Mouse (Mus musculus) kidney, embryonic 15.5 days (tissue): ENCODE measurements at regions not wholly inside any gene's neighbourhood (a gene's known extent, or its start where the extent isn't known, plus 50 kb on each side); places are given as distances from the start of the nearest gene placed in this dataset.

Source experiments
- ATAC-seq: fragments of 200-750 bp; cut with Nextera tagmentation; replicated peaks from 2 replicates; pipeline ENCODE4 v1.8.0; 2017; ENCODE audit warnings: moderate TSS enrichment; ENCODE audit not compliant: low FRiP score
- H3K27ac ChIP-seq: fragments of 300-500 bp; sonication (generic); 2 replicates; pipeline ENCODE4 v1.5.1; 2015; ENCODE audit warnings: mild to moderate bottlenecking, inconsistent platforms
- H3K27me3 ChIP-seq: fragments of 300-500 bp; sonication (generic); 2 replicates; pipeline ENCODE4 v1.6.1; 2015; ENCODE audit warnings: inconsistent platforms
- H3K36me3 ChIP-seq: fragments of 300-500 bp; sonication (generic); 2 replicates; pipeline ENCODE4 v1.6.1; 2015; ENCODE audit warnings: inconsistent platforms
- H3K4me1 ChIP-seq: fragments of 300-500 bp; sonication (generic); 2 replicates; pipeline ENCODE4 v1.6.1; 2015; ENCODE audit warnings: inconsistent platforms
- H3K4me2 ChIP-seq: fragments of 300-500 bp; sonication (generic); 2 replicates; pipeline ENCODE4 v1.6.1; 2015; ENCODE audit warnings: moderate library complexity, mild to moderate bottlenecking, inconsistent platforms
- H3K4me3 ChIP-seq: fragments of 300-500 bp; sonication (generic); replicated peaks from 2 replicates; pipeline ENCODE4 v1.5.1; 2015; ENCODE audit warnings: mild to moderate bottlenecking, inconsistent platforms
- H3K9ac ChIP-seq: fragments of 300-500 bp; sonication (generic); 2 replicates; pipeline ENCODE4 v1.6.1; 2015; ENCODE audit warnings: mild to moderate bottlenecking, inconsistent platforms
- H3K9me3 ChIP-seq: fragments of 300-500 bp; sonication (generic); replicated peaks from 2 replicates; pipeline ENCODE4 v1.6.1; 2016; ENCODE audit warnings: inconsistent platforms
- WGBS: fragments of 180-500 bp; shearing (Covaris S2); methylation state at CpG from one replicate; pipeline ENCODE4 v1.1.7; 2015; ENCODE audit warnings: mixed read lengths; 5-methylcytosine and 5-hydroxymethylcytosine counted together

- Histone ChIP-seq H3K27ac (peak overlapping the region; percentile 41), H3K36me3 (no peaks in the 10 kb centered on the region), H3K9ac (no peak overlapping the region), H3K4me1 (peaks cover 26% of the 10 kb centered on the region), H3K9me3 (peaks cover 10% of the 10 kb centered on the region), H3K4me3 (no peak overlapping the region), H3K27me3 (no peaks in the 10 kb centered on the region), H3K4me2 (no peak overlapping the region)
- 0 out of 2 replicates have a peak, but pooled peaks have one; percentile 54 for ATAC-seq
- 48% methylated on average over 1 of the region's 1 CpGs for WGBS
These were observed 201.2 kb upstream of the Ncam1 start for GRCm38 (mm10) chr9:49999970-50000369.

GRCm38 (mm10) chr9:49998101-49998500 is 199.4 kb upstream of the Ncam1 start:
- Histone ChIP-seq H3K4me2 (no peak overlapping the region), H3K4me3 (no peak overlapping the region), H3K9me3 (peaks cover 12% of the 10 kb centered on the region), H3K9ac (no peak overlapping the region), H3K27me3 (no peaks in the 10 kb centered on the region), H3K4me1 (peaks cover 22% of the 10 kb centered on the region), H3K27ac (no peak overlapping the region), H3K36me3 (no peaks in the 10 kb centered on the region)
- 49% methylated on average over 3 of the region's 3 CpGs for WGBS
- ATAC-seq = no peak

- Histone ChIP-seq H3K27me3 (no peaks in the 10 kb centered on the region), H3K4me3 (no peak overlapping the region), H3K36me3 (no peaks in the 10 kb centered on the region), H3K9me3 (no peaks in the 10 kb centered on the region), H3K4me2 (peak overlapping the region; percentile 30; the same call in 1 of the 2 replicates), H3K9ac (no peak overlapping the region), H3K27ac (peak overlapping the region; percentile 66), H3K4me1 (peaks cover 24% of the 10 kb centered on the region)
- ATAC-seq = peak; percentile 90
- WGBS = 47% methylated on average over 14 of the region's 14 CpGs
These were observed 190.9 kb upstream of the Ncam1 start for GRCm38 (mm10) chr9:49989464-49990271.

GRCm38 (mm10) chr9:49988064-49988463 is 189.3 kb upstream of the Ncam1 start:
- peaks cover 24% of the 10 kb centered on the region for H3K4me1 ChIP-seq
- no peak overlapping the region for H3K9ac ChIP-seq
- no peaks in the 10 kb centered on the region for H3K36me3 ChIP-seq
- WGBS = 18% methylated on average over 5 of the region's 5 CpGs
- 0 out of 2 replicates have a peak, but pooled peaks have one; percentile 18 for ATAC-seq
- no peak overlapping the region for H3K4me3 ChIP-seq
- no peak overlapping the region for H3K4me2 ChIP-seq
- H3K27ac ChIP-seq = peak overlapping the region; percentile 75; the same call in 1 of the 2 replicates
- no peaks in the 10 kb centered on the region for H3K9me3 ChIP-seq
- H3K27me3 ChIP-seq = no peaks in the 10 kb centered on the region

GRCm38 (mm10) chr9:49987481-49987880 is 188.8 kb upstream of the Ncam1 start:
- Histone ChIP-seq H3K4me3 (no peak overlapping the region), H3K4me2 (no peak overlapping the region), H3K36me3 (no peaks in the 10 kb centered on the region), H3K9me3 (no peaks in the 10 kb centered on the region), H3K27ac (0 out of 2 replicates have a peak overlapping the region, but pooled peaks have one; percentile 5), H3K4me1 (peaks cover 24% of the 10 kb centered on the region), H3K27me3 (no peaks in the 10 kb centered on the region), H3K9ac (no peak overlapping the region)
- no peak for ATAC-seq

DNA sequence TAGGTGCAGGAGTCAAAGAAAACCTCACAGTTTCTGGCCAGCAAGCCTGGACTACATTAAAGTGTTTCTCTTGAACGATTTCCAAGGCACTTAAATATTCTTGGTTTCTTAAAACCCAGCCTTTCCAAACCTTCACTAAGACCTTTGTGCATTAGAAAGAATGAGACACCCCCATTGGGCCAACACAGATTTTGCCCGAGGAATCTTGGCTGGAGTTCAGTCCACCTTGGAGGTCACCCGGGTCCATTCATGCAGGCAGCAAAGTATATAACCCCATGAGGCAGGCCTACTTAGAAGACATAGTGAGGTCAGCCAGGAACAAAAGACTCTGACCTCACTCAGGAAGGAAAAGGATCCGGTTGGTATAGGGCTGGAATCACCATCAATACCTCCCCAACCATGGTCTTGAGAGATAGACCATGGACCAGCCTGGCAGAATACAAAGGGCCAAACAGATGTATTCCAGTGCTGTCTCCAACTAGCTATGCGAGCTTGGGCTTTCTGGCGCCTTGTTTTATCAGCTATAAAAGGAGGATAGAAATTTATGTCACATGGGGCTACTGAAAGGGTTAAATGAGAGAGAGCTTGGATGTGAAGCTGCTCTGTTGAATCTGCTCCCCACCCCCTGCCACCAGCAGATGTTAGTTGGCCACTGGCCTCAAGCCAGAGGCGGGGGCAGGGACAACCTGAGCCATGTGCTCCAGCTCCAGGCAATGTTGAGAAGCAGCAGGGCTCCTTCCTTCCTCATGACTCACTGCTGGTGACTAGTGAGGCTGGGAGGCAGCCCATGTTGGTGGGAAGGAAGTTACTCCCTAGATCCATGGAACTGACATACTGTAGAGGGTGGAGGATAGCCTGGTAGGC is 181.9 kb upstream of the Ncam1 start:
- Histone ChIP-seq H3K4me1 (peaks cover 30% of the 10 kb centered on the region), H3K4me2 (no peak overlapping the region), H3K4me3 (no peak overlapping the region), H3K9ac (no peak overlapping the region), H3K36me3 (no peaks in the 10 kb centered on the region), H3K27ac (peak overlapping the region; percentile 47), H3K27me3 (no peaks in the 10 kb centered on the region), H3K9me3 (no peaks in the 10 kb centered on the region)
- 37% methylated on average over 7 of the region's 7 CpGs for WGBS
- ATAC-seq = peak; percentile 76

DNA sequence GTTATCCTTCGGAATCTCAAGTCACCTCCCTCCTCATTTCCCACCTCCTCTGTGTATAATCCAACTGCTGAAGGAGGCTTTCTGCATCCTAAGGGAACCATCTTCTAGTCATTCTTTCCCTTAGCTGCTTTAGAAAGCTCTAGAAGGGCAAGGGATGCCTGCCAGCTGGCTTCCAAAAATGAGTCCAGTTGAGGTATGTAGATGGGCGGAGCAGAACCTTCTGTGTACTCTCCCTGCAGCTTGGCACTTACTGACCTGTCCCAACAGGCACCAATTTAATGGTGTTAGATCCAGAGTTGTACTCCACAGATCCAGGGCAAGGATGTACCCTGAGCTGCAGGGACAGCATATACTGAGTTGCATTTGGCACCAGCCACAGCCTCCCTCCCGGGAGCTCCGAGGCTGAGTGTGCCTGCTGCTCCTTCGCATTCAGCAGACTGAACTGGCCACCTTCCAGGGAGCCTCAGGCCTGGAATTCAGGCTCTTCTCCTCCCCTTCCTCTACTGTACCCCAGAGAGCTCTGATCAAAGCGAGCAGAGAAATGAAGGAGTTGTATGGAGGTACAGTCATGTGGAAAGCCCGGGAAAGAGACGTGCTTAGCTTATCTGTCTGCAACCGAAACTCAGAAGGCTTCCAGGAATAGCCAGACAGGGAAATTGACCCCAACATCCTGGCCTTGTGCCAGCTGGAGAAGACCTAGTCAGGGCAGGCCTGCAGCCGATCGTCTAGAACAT is 177.4 kb upstream of the Ncam1 start:
- peak overlapping the region; percentile 14 for H3K4me2 ChIP-seq
- WGBS = 21% methylated on average over 11 of the region's 11 CpGs
- no peaks in the 10 kb centered on the region for H3K9me3 ChIP-seq
- no peak overlapping the region for H3K4me3 ChIP-seq
- no peak overlapping the region for H3K9ac ChIP-seq
- H3K27me3 ChIP-seq = no peaks in the 10 kb centered on the region
- peaks cover 28% of the 10 kb centered on the region for H3K4me1 ChIP-seq
- peak overlapping the region; percentile 63 for H3K27ac ChIP-seq
- H3K36me3 ChIP-seq = no peaks in the 10 kb centered on the region
- peak; percentile 74 for ATAC-seq

GRCm38 (mm10) chr9:49973974-49974495 is 175.3 kb upstream of the Ncam1 start:
- Histone ChIP-seq H3K36me3 (no peaks in the 10 kb centered on the region), H3K4me3 (no peak overlapping the region), H3K9me3 (no peaks in the 10 kb centered on the region), H3K27ac (no peak overlapping the region), H3K27me3 (no peaks in the 10 kb centered on the region), H3K9ac (no peak overlapping the region), H3K4me2 (no peak overlapping the region), H3K4me1 (peaks cover 13% of the 10 kb centered on the region)
- 85% methylated on average over 5 of the region's 5 CpGs for WGBS
- no peak for ATAC-seq

DNA sequence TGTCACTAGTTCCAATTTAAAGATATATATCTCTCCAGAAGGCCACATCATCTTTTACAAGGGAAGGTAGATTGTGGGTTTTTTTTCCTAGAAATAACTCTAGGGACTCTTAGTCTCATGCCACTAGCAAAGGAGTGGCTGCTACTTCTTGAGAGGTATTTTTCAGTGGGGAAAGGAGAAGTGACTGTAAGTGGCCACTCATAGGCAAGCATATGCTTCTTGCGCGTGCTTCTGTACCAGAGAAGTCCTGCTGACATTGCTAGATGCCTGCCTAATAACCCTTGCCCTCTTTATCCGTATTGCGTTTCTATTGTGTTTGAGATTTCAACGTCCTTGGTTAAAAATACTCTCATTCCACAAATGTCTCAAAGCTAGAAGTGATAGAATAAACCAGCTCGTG is 170.7 kb upstream of the Ncam1 start:
- WGBS = 78% methylated on average over 6 of the region's 6 CpGs
- H3K9me3 ChIP-seq = no peaks in the 10 kb centered on the region
- no peak overlapping the region for H3K4me2 ChIP-seq
- no peaks in the 10 kb centered on the region for H3K36me3 ChIP-seq
- 0 out of 2 replicates have a peak, but pooled peaks cover 3% of the 10 kb centered on the region for H3K4me1 ChIP-seq
- no peak overlapping the region for H3K4me3 ChIP-seq
- H3K27me3 ChIP-seq = no peaks in the 10 kb centered on the region
- no peak overlapping the region for H3K27ac ChIP-seq
- ATAC-seq = no peak
- H3K9ac ChIP-seq = no peak overlapping the region

- 85% methylated on average over 4 of the region's 4 CpGs for WGBS
These were observed 165.9 kb upstream of the Ncam1 start for GRCm38 (mm10) chr9:49964666-49965065.

DNA sequence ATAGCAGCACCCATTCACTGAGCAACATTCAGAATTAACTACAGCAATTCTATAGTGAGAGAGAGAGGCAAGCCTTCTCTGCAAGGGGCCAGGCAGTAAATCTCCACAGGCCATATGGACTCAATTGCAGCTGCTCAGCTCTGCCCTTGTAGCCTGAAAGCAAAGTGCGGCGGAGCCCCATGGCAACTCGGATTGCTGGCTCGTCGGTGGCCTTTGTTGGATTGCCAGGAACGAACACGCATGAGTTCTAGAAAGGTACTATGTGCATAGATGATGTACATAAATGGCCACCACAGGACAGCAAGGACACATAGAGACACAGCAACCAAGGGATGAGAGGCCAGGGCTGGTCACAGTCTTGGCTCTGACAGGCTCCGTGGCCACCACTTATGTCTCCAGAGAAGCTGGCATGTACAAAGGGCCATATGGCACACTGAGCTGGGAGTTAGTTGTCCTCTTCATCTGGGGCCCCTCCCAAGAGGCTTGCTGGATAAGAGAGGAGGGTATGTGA is 163.9 kb upstream of the Ncam1 start:
- Histone ChIP-seq H3K9me3 (no peaks in the 10 kb centered on the region), H3K4me3 (no peak overlapping the region), H3K27ac (peak overlapping the region; percentile 61), H3K36me3 (no peaks in the 10 kb centered on the region), H3K4me2 (no peak overlapping the region), H3K4me1 (peaks cover 48% of the 10 kb centered on the region), H3K9ac (no peak overlapping the region), H3K27me3 (no peaks in the 10 kb centered on the region)
- ATAC-seq = 0 out of 2 replicates have a peak, but pooled peaks have one; percentile 38
- WGBS = 25% methylated on average over 8 of the region's 8 CpGs

More at GRCm38 (mm10) chr9:49964666-49965065, 165.9 kb upstream of the Ncam1 start:
- no peak overlapping the region for H3K9ac ChIP-seq
- no peak overlapping the region for H3K4me3 ChIP-seq
- no peak overlapping the region for H3K4me2 ChIP-seq
- H3K36me3 ChIP-seq = no peaks in the 10 kb centered on the region
- ATAC-seq = no peak
- no peaks in the 10 kb centered on the region for H3K27me3 ChIP-seq
- peaks cover 42% of the 10 kb centered on the region for H3K4me1 ChIP-seq
- H3K27ac ChIP-seq = no peak overlapping the region
- H3K9me3 ChIP-seq = no peaks in the 10 kb centered on the region
